Comparison of ENCODE assay signal across 8 mouse cellular contexts in the genomic region with DNA sequence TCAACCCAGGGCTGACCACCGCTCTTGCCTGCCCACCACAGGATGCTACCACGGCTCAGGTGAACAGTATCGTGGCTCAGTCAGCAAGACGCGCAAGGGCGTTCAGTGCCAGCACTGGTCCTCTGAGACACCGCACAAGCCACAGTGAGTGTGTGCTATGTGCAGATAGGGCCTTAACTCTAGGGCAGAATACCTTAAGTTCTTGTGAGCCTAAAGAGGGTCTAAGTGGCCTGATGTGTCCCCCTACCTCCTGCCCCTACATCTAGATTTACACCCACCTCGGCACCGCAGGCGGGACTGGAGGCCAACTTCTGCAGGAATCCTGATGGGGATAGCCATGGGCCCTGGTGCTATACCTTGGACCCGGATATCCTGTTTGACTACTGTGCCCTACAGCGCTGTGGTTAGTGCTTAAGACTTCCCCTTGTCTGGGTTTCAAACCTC. TPM values are rescaled to one million over a fixed set of nuclear protein-coding genes. Genes with fewer than 3 reads are reported as not detected.
A peak's percentile ranks its signal among the peaks of the same experiment; 100 is the strongest.
DNase-seq lines count a peak whose midpoint lies in the region; ATAC-seq lines count a peak whose summit lies in the region.

A gene (minus strand): TSS at position 359 of the 444 bp plus-strand sequence.

- no peak for ATAC-seq in kidney, embryonic 14.5 days (ENCODE audit: low FRiP score, low TSS enrichment)
- peak; percentile 57 for ATAC-seq in activated CD4-positive, CD25-positive, alpha-beta regulatory T cell, adult 4 months
- ATAC-seq in forebrain, embryonic 16.5 days, result no peak
- ATAC-seq in hindbrain, embryonic 14.5 days (ENCODE audit: low FRiP score), result no peak
- ATAC-seq in liver, embryonic 13.5 days (ENCODE audit: low read depth), result peak; percentile 32
- no peak for ATAC-seq in stomach, embryonic 15.5 days (ENCODE audit: insufficient read depth, low FRiP score, low read depth)

- H3K4me2 ChIP-seq in kidney, embryonic 14.5 days (replicated peaks; ENCODE audit: low read depth, low read length), result peak within 1 kb of the TSS; percentile 34
- peak within 1 kb of the TSS; percentile 14 for H3K4me2 ChIP-seq in forebrain, embryonic 16.5 days (ENCODE audit: low read length)
- peak within 1 kb of the TSS; percentile 30 for H3K4me2 ChIP-seq in hindbrain, embryonic 14.5 days (replicated peaks)
- peak within 1 kb of the TSS; percentile 91 for H3K4me2 ChIP-seq in liver, embryonic 13.5 days
- peak within 1 kb of the TSS; percentile 48 for H3K4me2 ChIP-seq in stomach, embryonic 15.5 days

- H3K9ac ChIP-seq in kidney, embryonic 14.5 days (ENCODE audit: low read depth, low read length), result peak within 1 kb of the TSS; percentile 28
- H3K9ac ChIP-seq in forebrain, embryonic 16.5 days (replicated peaks; ENCODE audit: low read depth, low read length), result no peak within 1 kb of the TSS
- H3K9ac ChIP-seq in hindbrain, embryonic 14.5 days, result peak within 1 kb of the TSS; percentile 24
- H3K9ac ChIP-seq in liver, embryonic 13.5 days, result peak within 1 kb of the TSS; percentile 99
- 0 out of 2 replicates have a peak within 1 kb of the TSS, but pooled peaks have one; percentile 16 for H3K9ac ChIP-seq in stomach, embryonic 15.5 days

- H3K27ac ChIP-seq in kidney, embryonic 14.5 days (ENCODE audit: low read depth, low read length), result no peak within 1 kb of the TSS
- no peak within 1 kb of the TSS for H3K27ac ChIP-seq in forebrain, embryonic 16.5 days (ENCODE audit: low read length)
- no peak within 1 kb of the TSS for H3K27ac ChIP-seq in hindbrain, embryonic 14.5 days
- H3K27ac ChIP-seq in liver, embryonic 13.5 days, result peak within 1 kb of the TSS; percentile 100
- H3K27ac ChIP-seq in stomach, embryonic 15.5 days, result 0 out of 2 replicates have a peak within 1 kb of the TSS, but pooled peaks have one; percentile 6

- no peak for DNase-seq in kidney, postnatal 4 days
- no peak for DNase-seq in hindbrain, embryonic 14.5 days (ENCODE audit: low spot score)
- DNase-seq in liver, embryonic 13.5 days, result peak; percentile 55
- DNase-seq in ovary, postnatal 36 days (ENCODE audit: low spot score), result no peak

- peaks cover 10% of the 10 kb centered on the region; the same call in 1 of the 2 replicates for H3K4me1 ChIP-seq in kidney, embryonic 14.5 days (ENCODE audit: control insufficient read depth, insufficient read depth, low read length)
- H3K4me1 ChIP-seq in forebrain, embryonic 16.5 days (replicated peaks; ENCODE audit: control insufficient read depth, insufficient read depth, low read length), result peaks cover 14% of the 10 kb centered on the region
- peaks cover 11% of the 10 kb centered on the region for H3K4me1 ChIP-seq in hindbrain, embryonic 14.5 days (replicated peaks; ENCODE audit: control insufficient read depth, insufficient read depth, low read length)
- peaks cover 90% of the 10 kb centered on the region for H3K4me1 ChIP-seq in liver, embryonic 13.5 days (replicated peaks)
- peaks cover 23% of the 10 kb centered on the region for H3K4me1 ChIP-seq in stomach, embryonic 15.5 days

- H3K36me3 ChIP-seq in kidney, embryonic 14.5 days (ENCODE audit: control insufficient read depth, insufficient read depth, low read length), result peaks cover 33% of the 10 kb centered on the region
- peaks cover 13% of the 10 kb centered on the region for H3K36me3 ChIP-seq in forebrain, embryonic 16.5 days (ENCODE audit: control insufficient read depth, insufficient read depth)
- H3K36me3 ChIP-seq in hindbrain, embryonic 14.5 days (replicated peaks; ENCODE audit: control insufficient read depth, insufficient read depth), result peaks cover 40% of the 10 kb centered on the region
- H3K36me3 ChIP-seq in liver, embryonic 13.5 days, result peaks cover 58% of the 10 kb centered on the region
- H3K36me3 ChIP-seq in stomach, embryonic 15.5 days, result peaks cover 31% of the 10 kb centered on the region

- H3K9me3 ChIP-seq in kidney, embryonic 14.5 days (ENCODE audit: control insufficient read depth, low read length), result no peaks in the 10 kb centered on the region
- no peaks in the 10 kb centered on the region for H3K9me3 ChIP-seq in forebrain, embryonic 16.5 days (ENCODE audit: control insufficient read depth, low read length)
- no peaks in the 10 kb centered on the region for H3K9me3 ChIP-seq in hindbrain, embryonic 14.5 days (ENCODE audit: control insufficient read depth, low read length)
- no peaks in the 10 kb centered on the region for H3K9me3 ChIP-seq in liver, embryonic 13.5 days (replicated peaks)
- H3K9me3 ChIP-seq in stomach, embryonic 15.5 days, result no peaks in the 10 kb centered on the region

- 36% methylated on average over 12 of the region's 12 CpGs for WGBS in kidney, embryonic 14.5 days
- 32% methylated on average over 12 of the region's 12 CpGs for WGBS in forebrain, embryonic 16.5 days
- 43% methylated on average over 12 of the region's 12 CpGs for WGBS in hindbrain, embryonic 14.5 days
- 15% methylated on average over 12 of the region's 12 CpGs for WGBS in liver, embryonic 13.5 days (ENCODE audit: insufficient replicate concordance)
- WGBS in stomach, embryonic 15.5 days, result 34% methylated on average over 12 of the region's 12 CpGs

- peak within 1 kb of the TSS; percentile 24; the same call in 1 of the 2 replicates for H3K4me3 ChIP-seq in kidney, embryonic 14.5 days (ENCODE audit: low read length)
- no peak within 1 kb of the TSS for H3K4me3 ChIP-seq in forebrain, embryonic 16.5 days (replicated peaks; ENCODE audit: low read length)
- peak within 1 kb of the TSS; percentile 7; the same call in 1 of the 2 replicates for H3K4me3 ChIP-seq in hindbrain, embryonic 14.5 days (replicated peaks; ENCODE audit: low read length)
- H3K4me3 ChIP-seq in liver, embryonic 13.5 days (replicated peaks), result peak within 1 kb of the TSS; percentile 41
- H3K4me3 ChIP-seq in stomach, embryonic 15.5 days (replicated peaks), result peak within 1 kb of the TSS; percentile 18; the same call in 1 of the 2 replicates

- H3K27me3 ChIP-seq in kidney, embryonic 14.5 days (ENCODE audit: control insufficient read depth, insufficient read depth, low read length), result peaks cover 20% of the 10 kb centered on the region
- peaks cover 22% of the 10 kb centered on the region for H3K27me3 ChIP-seq in forebrain, embryonic 16.5 days (replicated peaks; ENCODE audit: control insufficient read depth, insufficient read depth, low read length)
- peaks cover 29% of the 10 kb centered on the region for H3K27me3 ChIP-seq in hindbrain, embryonic 14.5 days (ENCODE audit: control insufficient read depth, insufficient read depth, low read length)
- H3K27me3 ChIP-seq in liver, embryonic 13.5 days, result peaks cover 10% of the 10 kb centered on the region; the same call in 1 of the 2 replicates
- H3K27me3 ChIP-seq in stomach, embryonic 15.5 days (replicated peaks), result peaks cover 19% of the 10 kb centered on the region

RNA-seq across cellular contexts. Expression of the gene that starts here (rescaled TPM):
- 20.0 and 30.9 TPM in 2 replicates for polyA plus RNA-seq in kidney, embryonic 14.5 days (2014; fragmentation: Nextera tagmentation; extraction: Ambion mirVana)
- 10 to 100 TPM; 49.9 to 75.8 TPM for polyA plus RNA-seq in activated CD4-positive, CD25-positive, alpha-beta regulatory T cell, adult 4 months (2017; shearing (Covaris generic))
- polyA plus RNA-seq in forebrain, embryonic 16.5 days (2015; fragmentation: Nextera tagmentation; extraction: Ambion mirVana), result 44.5 and 53.1 TPM in 2 replicates
- 49.9 and 50.9 TPM in 2 replicates for polyA plus RNA-seq in hindbrain, embryonic 14.5 days (2014; fragmentation: Nextera tagmentation; extraction: Ambion mirVana)
- 80.8 and 88.0 TPM in 2 replicates for polyA plus RNA-seq in liver, embryonic 13.5 days (2015; fragmentation: Nextera tagmentation; extraction: Ambion mirVana)
- 27.5 and 32.7 TPM in 2 replicates for polyA plus RNA-seq in stomach, embryonic 15.5 days (2015; fragmentation: Nextera tagmentation; extraction: Ambion mirVana)

Comparison
In these comparisons a context has a peak if more than half of its experiments do, and no peak if none do; other contexts are left out.
1. ATAC-seq: peak in activated CD4-positive, CD25-positive, alpha-beta regulatory T cell, adult 4 months (single experiment) and liver, embryonic 13.5 days (single experiment); none in kidney, embryonic 14.5 days (single experiment), forebrain, embryonic 16.5 days (single experiment), hindbrain, embryonic 14.5 days (single experiment) and stomach, embryonic 15.5 days (single experiment).
2. H3K27ac ChIP-seq: peak in liver, embryonic 13.5 days (single experiment) and stomach, embryonic 15.5 days (single experiment); none in kidney, embryonic 14.5 days (single experiment), forebrain, embryonic 16.5 days (single experiment) and hindbrain, embryonic 14.5 days (single experiment).
3. H3K4me2 ChIP-seq: peak in every context shown above with its lines; median percentile 91 in liver, embryonic 13.5 days; 48 in stomach, embryonic 15.5 days; 34 in kidney, embryonic 14.5 days; 30 in hindbrain, embryonic 14.5 days; 14 in forebrain, embryonic 16.5 days.